Mouse (Mus musculus): ENCODE measurements at regions not wholly inside any gene's neighbourhood (a gene's known extent, or its start where the extent isn't known, plus 50 kb on each side); places are given as distances from the start of the nearest gene placed in this dataset.
A peak's percentile ranks its signal among the peaks of the same experiment; 100 is the strongest.
"Not testable (repeated sequence)": the region's sequence is repeated elsewhere in the genome, so short reads cannot be mapped to it uniquely, and the experiment has no call there.

DNA sequence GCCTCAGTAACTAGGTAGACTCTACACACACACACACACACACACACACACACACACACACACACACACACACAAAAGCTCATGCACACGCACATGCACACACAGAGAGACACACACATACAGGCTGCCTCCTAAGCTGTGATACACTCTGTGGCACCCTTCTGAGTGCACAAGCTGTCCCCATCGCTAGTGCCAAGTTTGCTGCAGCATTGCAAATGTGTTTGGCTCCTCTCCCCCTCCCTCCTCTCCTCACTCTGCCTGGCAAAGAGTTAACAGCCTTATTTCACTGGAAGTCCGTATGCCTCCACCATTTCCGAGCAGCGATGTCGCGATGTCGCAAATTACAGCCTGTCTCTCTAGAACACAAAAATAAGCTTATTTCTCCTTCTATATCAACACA is 209.7 kb upstream of the Castor2 start:
- Histone ChIP-seq H3K4me1 (replicated peaks; ENCODE audit: insufficient read depth, low read length) (0 out of 2 replicates have a peak, but pooled peaks cover 3% of the 10 kb centered on the region), H3K27ac (no peak overlapping the region), H3K4me2 (ENCODE audit: low read length) (no peak overlapping the region), H3K9me3 (replicated peaks; ENCODE audit: low read length) (no peaks in the 10 kb centered on the region), H3K27me3 (ENCODE audit: insufficient read depth, low read length) (no peaks in the 10 kb centered on the region), H3K4me3 (replicated peaks; ENCODE audit: low read depth, low read length) (no peak overlapping the region), H3K36me3 (ENCODE audit: insufficient read depth, low read length) (no peaks in the 10 kb centered on the region), H3K9ac (ENCODE audit: low read depth, low read length) (no peak overlapping the region)
- no peak for ATAC-seq (replicated peaks; ENCODE audit: low FRiP score, low read depth)
- 72% methylated on average over 8 of the region's 8 CpGs for WGBS
- no peak for TF ChIP-seq CTCF (IDR thresholded peaks at IDR 0.05; ENCODE audit: low read depth)
- DNase-seq (ENCODE audit: low spot score), result no peak

DNA sequence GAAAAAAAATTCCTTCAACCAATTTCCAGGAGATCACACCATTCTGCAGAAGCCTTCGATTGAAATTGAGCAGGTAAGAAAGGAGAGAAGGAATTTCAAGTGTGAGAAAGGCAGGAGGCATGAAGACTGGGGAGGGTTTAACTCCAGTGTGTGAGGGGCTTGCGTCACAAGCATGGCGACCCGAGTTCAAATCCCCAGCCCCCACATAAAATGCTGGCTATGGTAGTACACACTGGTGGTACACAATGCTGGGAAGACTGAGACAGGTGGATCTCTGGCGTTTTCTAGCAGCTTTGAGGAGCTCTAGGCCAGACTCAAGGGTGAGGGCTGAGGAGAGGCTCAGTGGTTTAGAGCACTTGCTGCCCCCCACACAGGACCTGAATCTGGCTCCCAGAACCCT is 214.0 kb upstream of the Castor2 start:
- no peak overlapping the region for H3K4me3 ChIP-seq (replicated peaks; ENCODE audit: low read depth, low read length)
- H3K27ac ChIP-seq, result no peak overlapping the region
- H3K36me3 ChIP-seq (ENCODE audit: insufficient read depth, low read length), result no peaks in the 10 kb centered on the region
- H3K4me1 ChIP-seq (replicated peaks; ENCODE audit: insufficient read depth, low read length), result 0 out of 2 replicates have a peak, but pooled peaks cover 3% of the 10 kb centered on the region
- DNase-seq (ENCODE audit: low spot score) (no peak), ATAC-seq (replicated peaks; ENCODE audit: low FRiP score, low read depth) (no peak)
- H3K27me3 ChIP-seq (ENCODE audit: insufficient read depth, low read length), result no peaks in the 10 kb centered on the region
- no peak overlapping the region for H3K9ac ChIP-seq (ENCODE audit: low read depth, low read length)
- 78% methylated on average over 5 of the region's 5 CpGs for WGBS
- no peak overlapping the region for H3K4me2 ChIP-seq (ENCODE audit: low read length)
- TF ChIP-seq CTCF (IDR thresholded peaks at IDR 0.05; ENCODE audit: low read depth), result no peak
- H3K9me3 ChIP-seq (replicated peaks; ENCODE audit: low read length), result no peaks in the 10 kb centered on the region

- no peak for ATAC-seq (replicated peaks; ENCODE audit: low FRiP score, low read depth)
- H3K9ac ChIP-seq (ENCODE audit: low read depth, low read length), result no peak overlapping the region
- TF ChIP-seq CTCF (IDR thresholded peaks at IDR 0.05; ENCODE audit: low read depth), result no peak
- H3K27me3 ChIP-seq (ENCODE audit: insufficient read depth, low read length), result no peaks in the 10 kb centered on the region
- no peaks in the 10 kb centered on the region for H3K9me3 ChIP-seq (replicated peaks; ENCODE audit: low read length)
- H3K27ac ChIP-seq, result no peak overlapping the region
- peak overlapping the region; percentile 5; the same call in 1 of the 2 replicates for H3K4me2 ChIP-seq (ENCODE audit: low read length)
- DNase-seq (ENCODE audit: low spot score), result peak; percentile 50
- H3K4me3 ChIP-seq (replicated peaks; ENCODE audit: low read depth, low read length), result no peak overlapping the region
- no peaks in the 10 kb centered on the region for H3K36me3 ChIP-seq (ENCODE audit: insufficient read depth, low read length)
- H3K4me1 ChIP-seq (replicated peaks; ENCODE audit: insufficient read depth, low read length), result 0 out of 2 replicates have a peak, but pooled peaks cover 3% of the 10 kb centered on the region
- 24% methylated on average over 6 of the region's 6 CpGs for WGBS
Observed at GRCm38 (mm10) chr5:133885016-133885415, 214.5 kb upstream of the Castor2 start.

GRCm38 (mm10) chr5:133884593-133884992 is 214.9 kb upstream of the Castor2 start:
- no peaks in the 10 kb centered on the region for H3K9me3 ChIP-seq (replicated peaks; ENCODE audit: low read length)
- H3K27ac ChIP-seq, result no peak overlapping the region
- peak; percentile 2 for DNase-seq (ENCODE audit: low spot score)
- H3K9ac ChIP-seq (ENCODE audit: low read depth, low read length), result no peak overlapping the region
- H3K4me2 ChIP-seq (ENCODE audit: low read length), result no peak overlapping the region
- ATAC-seq (replicated peaks; ENCODE audit: low FRiP score, low read depth), result no peak
- H3K4me3 ChIP-seq (replicated peaks; ENCODE audit: low read depth, low read length), result no peak overlapping the region
- H3K36me3 ChIP-seq (ENCODE audit: insufficient read depth, low read length), result no peaks in the 10 kb centered on the region
- no peak for TF ChIP-seq CTCF (IDR thresholded peaks at IDR 0.05; ENCODE audit: low read depth)
- H3K27me3 ChIP-seq (ENCODE audit: insufficient read depth, low read length), result no peaks in the 10 kb centered on the region
- 71% methylated on average over 2 of the region's 2 CpGs for WGBS
- 0 out of 2 replicates have a peak, but pooled peaks cover 3% of the 10 kb centered on the region for H3K4me1 ChIP-seq (replicated peaks; ENCODE audit: insufficient read depth, low read length)

DNA sequence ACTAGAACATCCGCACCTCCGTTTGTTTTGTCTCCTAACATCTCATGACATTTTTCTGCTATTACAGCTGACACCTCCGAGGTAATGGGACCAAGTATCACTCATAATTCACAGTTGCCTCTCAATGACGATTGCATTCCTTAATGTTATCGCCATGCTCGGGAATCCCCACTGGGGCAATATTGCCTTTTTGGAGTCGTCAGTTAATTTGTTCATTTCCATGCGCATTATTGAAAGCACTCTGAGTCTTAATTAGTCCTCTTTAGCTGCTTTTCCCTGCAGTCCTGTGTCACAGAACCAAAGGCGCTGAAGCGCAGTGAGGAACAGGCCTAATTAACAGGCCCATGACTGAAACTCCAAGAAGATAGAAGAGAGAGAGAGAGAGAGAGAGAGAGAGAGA is 255.0 kb upstream of the Castor2 start:
- Histone ChIP-seq H3K9ac (ENCODE audit: low read depth, low read length) (no peak overlapping the region), H3K4me3 (replicated peaks; ENCODE audit: low read depth, low read length) (no peak overlapping the region), H3K27me3 (ENCODE audit: insufficient read depth, low read length) (no peaks in the 10 kb centered on the region), H3K36me3 (ENCODE audit: insufficient read depth, low read length) (no peaks in the 10 kb centered on the region), H3K4me2 (ENCODE audit: low read length) (no peak overlapping the region), H3K27ac (no peak overlapping the region), H3K4me1 (replicated peaks; ENCODE audit: insufficient read depth, low read length) (no peaks in the 10 kb centered on the region), H3K9me3 (replicated peaks; ENCODE audit: low read length) (no peaks in the 10 kb centered on the region)
- no peak for DNase-seq (ENCODE audit: low spot score)
- TF ChIP-seq CTCF (IDR thresholded peaks at IDR 0.05; ENCODE audit: low read depth), result no peak
- no peak for ATAC-seq (replicated peaks; ENCODE audit: low FRiP score, low read depth)
- 52% methylated on average over 10 of the region's 10 CpGs for WGBS

DNA sequence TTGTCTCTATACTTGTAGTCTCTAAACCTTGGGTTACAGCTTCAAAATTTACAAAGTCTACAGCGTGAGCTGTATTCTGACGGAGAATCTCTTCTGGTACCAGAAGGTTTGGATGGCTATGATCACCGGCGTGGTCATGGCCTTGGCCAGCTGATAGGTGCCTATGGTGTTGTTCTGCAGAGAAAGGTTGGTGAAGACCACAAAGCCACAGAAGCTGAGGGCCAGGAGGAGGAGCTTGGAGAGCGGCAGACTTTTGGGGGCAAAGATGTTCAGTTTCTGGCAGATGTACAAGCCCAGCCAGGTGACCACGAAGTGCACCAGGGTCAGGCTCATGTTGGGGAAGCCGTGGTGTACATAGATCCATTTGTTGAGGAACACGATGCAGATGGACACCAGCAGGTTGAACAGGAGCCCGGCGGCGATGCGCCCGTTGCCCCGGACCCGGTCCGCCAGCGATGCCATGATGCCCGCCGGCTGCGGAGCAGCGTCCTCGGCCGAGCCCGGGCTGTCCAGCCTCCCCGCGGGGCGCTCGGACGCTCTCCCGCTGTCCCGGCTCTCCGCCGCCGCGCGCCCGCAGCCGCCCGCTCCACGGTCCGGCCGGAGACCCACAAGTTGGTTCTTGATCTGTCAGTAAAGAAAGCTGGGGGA is 257.3 kb upstream of the Castor2 start:
- not testable (repeated sequence) for H3K27me3 ChIP-seq (ENCODE audit: insufficient read depth, low read length); ATAC-seq (replicated peaks; ENCODE audit: low FRiP score, low read depth); DNase-seq (ENCODE audit: low spot score); H3K4me3 ChIP-seq (replicated peaks; ENCODE audit: low read depth, low read length); H3K9me3 ChIP-seq (replicated peaks; ENCODE audit: low read length); H3K4me1 ChIP-seq (replicated peaks; ENCODE audit: insufficient read depth, low read length); H3K9ac ChIP-seq (ENCODE audit: low read depth, low read length); H3K36me3 ChIP-seq (ENCODE audit: insufficient read depth, low read length); H3K4me2 ChIP-seq (ENCODE audit: low read length); H3K27ac ChIP-seq
- WGBS, result 77% methylated on average over 14 of the region's 42 CpGs

DNA sequence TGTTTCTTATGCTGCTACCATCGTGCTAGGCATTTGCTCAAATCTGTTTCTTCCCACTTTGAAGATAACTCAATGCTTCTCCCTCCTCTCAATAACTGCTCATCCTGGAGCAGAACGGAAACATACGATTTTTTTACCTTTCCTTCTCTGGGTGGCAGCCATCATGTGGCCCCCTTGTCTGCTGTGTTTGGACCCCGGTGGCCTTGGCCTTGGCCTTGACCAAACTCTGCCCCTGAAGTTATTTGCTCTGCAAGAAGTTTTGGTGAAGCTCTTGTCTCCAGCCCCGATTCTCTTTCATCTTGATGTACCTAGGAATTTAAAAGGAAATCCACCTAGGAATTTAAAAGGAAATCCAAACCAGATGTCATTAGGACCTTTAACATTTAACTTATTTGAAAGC is 261.2 kb upstream of the Castor2 start:
- Histone ChIP-seq H3K4me2 (ENCODE audit: low read length) (no peak overlapping the region), H3K9ac (ENCODE audit: low read depth, low read length) (no peak overlapping the region), H3K27ac (no peak overlapping the region), H3K36me3 (ENCODE audit: insufficient read depth, low read length) (no peaks in the 10 kb centered on the region), H3K9me3 (replicated peaks; ENCODE audit: low read length) (no peaks in the 10 kb centered on the region), H3K4me1 (replicated peaks; ENCODE audit: insufficient read depth, low read length) (no peaks in the 10 kb centered on the region), H3K4me3 (replicated peaks; ENCODE audit: low read depth, low read length) (no peak overlapping the region), H3K27me3 (ENCODE audit: insufficient read depth, low read length) (no peaks in the 10 kb centered on the region)
- 82% methylated on average over 5 of the region's 5 CpGs for WGBS
- no peak for TF ChIP-seq CTCF (IDR thresholded peaks at IDR 0.05; ENCODE audit: low read depth)
- ATAC-seq (replicated peaks; ENCODE audit: low FRiP score, low read depth) (no peak), DNase-seq (ENCODE audit: low spot score) (no peak)

Data from kidney, postnatal 0 days (tissue).